In genomic region chr4:128962029-128962925, GRCm38 (mm10) we compare ENCODE assay signal across 8 mouse cellular contexts. TPM values are rescaled to one million over a fixed set of nuclear protein-coding genes. Genes with fewer than 3 reads are reported as not detected.
DNase-seq lines count a peak whose midpoint lies in the region; ATAC-seq and TF ChIP-seq lines count a peak whose summit lies in the region.

Gene Azin2, minus strand, starts transcription at chr4:128962442.

- peaks cover 58% of the 10 kb centered on the region for H3K4me1 ChIP-seq in E14TG2a.4 (replicated peaks; ENCODE audit: low read depth, low read length)
- H3K4me1 ChIP-seq in forebrain, embryonic 13.5 days: peaks cover 53% of the 10 kb centered on the region
- 0 out of 2 replicates have a peak, but pooled peaks cover 11% of the 10 kb centered on the region for H3K4me1 ChIP-seq in heart, postnatal 0 days (ENCODE audit: control insufficient read depth, insufficient read depth)
- H3K4me1 ChIP-seq in liver, embryonic 15.5 days (replicated peaks): peaks cover 13% of the 10 kb centered on the region
- 0 out of 2 replicates have a peak, but pooled peaks cover 2% of the 10 kb centered on the region for H3K4me1 ChIP-seq in neural tube, embryonic 11.5 days (ENCODE audit: control insufficient read depth, insufficient read depth, low read length)
- H3K4me1 ChIP-seq in stomach, embryonic 16.5 days (ENCODE audit: control insufficient read depth, insufficient read depth, low read length): peaks cover 27% of the 10 kb centered on the region

- H3K27me3 ChIP-seq in E14TG2a.4 (ENCODE audit: insufficient read depth, low read length): peaks cover 26% of the 10 kb centered on the region
- H3K27me3 ChIP-seq in forebrain, embryonic 13.5 days: peaks cover 24% of the 10 kb centered on the region
- H3K27me3 ChIP-seq in heart, postnatal 0 days (ENCODE audit: control insufficient read depth, insufficient read depth, low read length): peaks cover 8% of the 10 kb centered on the region
- peaks cover 77% of the 10 kb centered on the region for H3K27me3 ChIP-seq in liver, embryonic 15.5 days
- H3K27me3 ChIP-seq in neural tube, embryonic 11.5 days (ENCODE audit: control insufficient read depth, insufficient read depth, low read length): peaks cover 5% of the 10 kb centered on the region
- no peaks in the 10 kb centered on the region for H3K27me3 ChIP-seq in stomach, embryonic 16.5 days (ENCODE audit: control insufficient read depth, insufficient read depth, low read length)

- TF ChIP-seq CTCF in E14TG2a.4 (conservative IDR thresholded peaks at IDR 0.05; ENCODE audit: low read length): no peak
- TF ChIP-seq CTCF in heart, postnatal 0 days (IDR thresholded peaks at IDR 0.05; ENCODE audit: low read depth): no peak

- H3K9me3 ChIP-seq in E14TG2a.4 (ENCODE audit: low read length): no peaks in the 10 kb centered on the region
- H3K9me3 ChIP-seq in forebrain, embryonic 13.5 days (replicated peaks): no peaks in the 10 kb centered on the region
- no peaks in the 10 kb centered on the region for H3K9me3 ChIP-seq in heart, postnatal 0 days (replicated peaks; ENCODE audit: control insufficient read depth, low read length)
- no peaks in the 10 kb centered on the region for H3K9me3 ChIP-seq in liver, embryonic 15.5 days (replicated peaks)
- no peaks in the 10 kb centered on the region for H3K9me3 ChIP-seq in neural tube, embryonic 11.5 days (ENCODE audit: control insufficient read depth, low read length)
- no peaks in the 10 kb centered on the region for H3K9me3 ChIP-seq in stomach, embryonic 16.5 days (replicated peaks; ENCODE audit: control insufficient read depth, low read length)

- peak within 1 kb of the TSS; percentile 93 for H3K4me2 ChIP-seq in forebrain, embryonic 13.5 days
- peak within 1 kb of the TSS; percentile 75 for H3K4me2 ChIP-seq in heart, postnatal 0 days (ENCODE audit: low read depth, low read length)
- H3K4me2 ChIP-seq in liver, embryonic 15.5 days: peak within 1 kb of the TSS; percentile 75
- H3K4me2 ChIP-seq in neural tube, embryonic 11.5 days (ENCODE audit: low read depth): peak within 1 kb of the TSS; percentile 92
- H3K4me2 ChIP-seq in stomach, embryonic 16.5 days (ENCODE audit: low read depth, low read length): peak within 1 kb of the TSS; percentile 85

- WGBS in forebrain, embryonic 13.5 days: under 1% methylated on average over 60 of the region's 72 CpGs
- WGBS in heart, postnatal 0 days: 1% methylated on average over 49 of the region's 72 CpGs
- 1% methylated on average over 72 of the region's 72 CpGs for WGBS in liver, embryonic 15.5 days (ENCODE audit: insufficient replicate concordance)
- WGBS in neural tube, embryonic 11.5 days: under 1% methylated on average over 45 of the region's 72 CpGs
- WGBS in stomach, embryonic 16.5 days: under 1% methylated on average over 71 of the region's 72 CpGs

- H3K4me3 ChIP-seq in E14TG2a.4 (replicated peaks; ENCODE audit: low read length): peak within 1 kb of the TSS; percentile 89
- peak within 1 kb of the TSS; percentile 63 for H3K4me3 ChIP-seq in forebrain, embryonic 13.5 days
- peak within 1 kb of the TSS; percentile 60 for H3K4me3 ChIP-seq in heart, postnatal 0 days (ENCODE audit: low read depth, low read length)
- peak within 1 kb of the TSS; percentile 58 for H3K4me3 ChIP-seq in liver, embryonic 15.5 days (replicated peaks)
- peak within 1 kb of the TSS; percentile 59 for H3K4me3 ChIP-seq in neural tube, embryonic 11.5 days (ENCODE audit: low read depth, low read length)
- peak within 1 kb of the TSS; percentile 65 for H3K4me3 ChIP-seq in stomach, embryonic 16.5 days (replicated peaks; ENCODE audit: low read length)

- H3K36me3 ChIP-seq in E14TG2a.4 (ENCODE audit: insufficient read depth, low read length): peaks cover 16% of the 10 kb centered on the region
- H3K36me3 ChIP-seq in forebrain, embryonic 13.5 days (ENCODE audit: poor library complexity, severe bottlenecking): no peaks in the 10 kb centered on the region
- no peaks in the 10 kb centered on the region for H3K36me3 ChIP-seq in heart, postnatal 0 days (replicated peaks; ENCODE audit: control insufficient read depth, insufficient read depth, low read length)
- H3K36me3 ChIP-seq in liver, embryonic 15.5 days (replicated peaks): no peaks in the 10 kb centered on the region
- no peaks in the 10 kb centered on the region for H3K36me3 ChIP-seq in neural tube, embryonic 11.5 days (ENCODE audit: control insufficient read depth, insufficient read depth, low read length)
- no peaks in the 10 kb centered on the region for H3K36me3 ChIP-seq in stomach, embryonic 16.5 days (ENCODE audit: control insufficient read depth, insufficient read depth, low read length)

- peak; percentile 72 for DNase-seq in heart, postnatal 0 days (ENCODE audit: low spot score)
- DNase-seq in kidney, postnatal 36 days: peak; percentile 92 to 95
- peak; percentile 95 for DNase-seq in neural tube, embryonic 11.5 days (ENCODE audit: low spot score)

- peak within 1 kb of the TSS; percentile 83 for H3K9ac ChIP-seq in forebrain, embryonic 13.5 days
- peak within 1 kb of the TSS; percentile 58 for H3K9ac ChIP-seq in heart, postnatal 0 days (replicated peaks; ENCODE audit: low read depth, low read length)
- H3K9ac ChIP-seq in liver, embryonic 15.5 days: peak within 1 kb of the TSS; percentile 42
- H3K9ac ChIP-seq in neural tube, embryonic 11.5 days (ENCODE audit: low read length): peak within 1 kb of the TSS; percentile 70
- peak within 1 kb of the TSS; percentile 84 for H3K9ac ChIP-seq in stomach, embryonic 16.5 days (ENCODE audit: low read length)

- TF ChIP-seq EP300 in heart, postnatal 0 days (IDR thresholded peaks at IDR 0.05; ENCODE audit: low read depth): no peak

- peak; percentile 87 for ATAC-seq in cerebellum, adult (ENCODE audit: insufficient number of reproducible peaks, low FRiP score, low TSS enrichment)
- peak; percentile 97 for ATAC-seq in forebrain, embryonic 13.5 days
- ATAC-seq in heart, postnatal 0 days (ENCODE audit: insufficient read depth, low read depth): peak; percentile 95
- peak; percentile 81 for ATAC-seq in liver, embryonic 15.5 days (ENCODE audit: insufficient read depth)
- peak; percentile 93 for ATAC-seq in neural tube, embryonic 11.5 days (ENCODE audit: insufficient read depth, low FRiP score, low TSS enrichment)
- ATAC-seq in stomach, embryonic 16.5 days (ENCODE audit: insufficient read depth, low FRiP score): peak; percentile 95

- 0 out of 2 replicates have a peak within 1 kb of the TSS, but pooled peaks have one; percentile 17 for H3K27ac ChIP-seq in forebrain, embryonic 13.5 days
- H3K27ac ChIP-seq in heart, postnatal 0 days (ENCODE audit: low read depth): no peak within 1 kb of the TSS
- H3K27ac ChIP-seq in liver, embryonic 15.5 days (replicated peaks): no peak within 1 kb of the TSS
- H3K27ac ChIP-seq in neural tube, embryonic 11.5 days (ENCODE audit: low read depth, low read length): no peak within 1 kb of the TSS
- peak within 1 kb of the TSS; percentile 55 for H3K27ac ChIP-seq in stomach, embryonic 16.5 days (ENCODE audit: low read length)

RNA-seq across cellular contexts. Expression of gene Azin2, which starts in this region (rescaled TPM):
- polyA plus RNA-seq in forebrain, embryonic 13.5 days (2015; fragmentation: Nextera tagmentation; extraction: Ambion mirVana): 11.3 and 13.5 TPM in 2 replicates
- 4.8 and 7.7 TPM in 2 replicates for total RNA-seq in heart, postnatal 0 days (2014; rRNA removed; ENCODE audit: low replicate concordance)
- 6.0 and 7.1 TPM in 2 replicates for polyA plus RNA-seq in heart, postnatal 0 days (2015; fragmentation: Nextera tagmentation; extraction: Ambion mirVana)
- polyA plus RNA-seq in liver, embryonic 15.5 days (2015; fragmentation: Nextera tagmentation; extraction: Ambion mirVana): 0.71 and 0.77 TPM in 2 replicates
- polyA plus RNA-seq in neural tube, embryonic 11.5 days (2014; fragmentation: Nextera tagmentation; extraction: Ambion mirVana): 12.9 and 14.6 TPM in 2 replicates
- polyA plus RNA-seq in stomach, embryonic 16.5 days (2015; fragmentation: Nextera tagmentation; extraction: Ambion mirVana): 14.3 and 15.0 TPM in 2 replicates

Comparison
In these comparisons a context has a peak if more than half of its experiments do, and no peak if none do; other contexts are left out.
1. Peak in ATAC-seq, H3K4me3 ChIP-seq, H3K9ac ChIP-seq and H3K4me2 ChIP-seq in liver, embryonic 15.5 days; RNA of the gene not detected or under 1 TPM.
2. H3K27ac ChIP-seq: peak in forebrain, embryonic 13.5 days (single experiment) and stomach, embryonic 16.5 days (single experiment); none in heart, postnatal 0 days (single experiment), liver, embryonic 15.5 days (single experiment) and neural tube, embryonic 11.5 days (single experiment).
3. Peak in every context shown above with its lines, with median percentiles within 50 percentile points of each other: H3K4me3 ChIP-seq, ATAC-seq, H3K4me2 ChIP-seq, H3K9ac ChIP-seq and DNase-seq.